Mouse (Mus musculus) natural killer cell, adult 2 months (primary cell): ENCODE measurements around the gene Vmn2r96.
A peak's percentile ranks its signal among the peaks of the same experiment; 100 is the strongest.
"Not testable (repeated sequence)": the region's sequence is repeated elsewhere in the genome, so short reads cannot be mapped to it uniquely, and the experiment has no call there.

Experiments
- DNase-seq, 2 experiments: peaks; one replicate each; pipeline ENCODE4 v3.0.0; 2022; ENCODE audit warnings: low spot score in 2 of 2

The Vmn2r96 gene

DNA sequence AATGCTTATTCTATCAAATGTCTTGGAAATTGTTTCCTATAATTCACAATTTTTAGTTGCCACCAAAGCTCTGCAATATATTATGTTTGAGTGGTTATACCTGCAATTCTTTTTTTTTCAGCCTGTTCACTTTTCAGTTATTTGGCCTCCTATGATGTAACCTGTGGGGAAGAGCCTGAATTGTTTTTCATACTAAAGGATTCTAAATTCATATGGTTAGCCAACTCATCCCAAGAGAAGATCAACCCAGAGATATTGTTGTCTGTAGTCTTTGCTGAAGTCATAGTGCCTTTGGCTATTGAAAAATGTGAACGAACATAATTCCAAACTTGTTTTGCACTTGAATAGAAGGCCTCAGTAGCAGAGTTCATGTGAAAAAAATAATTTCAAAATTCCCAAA is at the start of gene Vmn2r96:
Vmn2r96 (plus strand) TSS at position 301 of the 400 bp plus-strand sequence.
- not testable (repeated sequence) for DNase-seq

DNA sequence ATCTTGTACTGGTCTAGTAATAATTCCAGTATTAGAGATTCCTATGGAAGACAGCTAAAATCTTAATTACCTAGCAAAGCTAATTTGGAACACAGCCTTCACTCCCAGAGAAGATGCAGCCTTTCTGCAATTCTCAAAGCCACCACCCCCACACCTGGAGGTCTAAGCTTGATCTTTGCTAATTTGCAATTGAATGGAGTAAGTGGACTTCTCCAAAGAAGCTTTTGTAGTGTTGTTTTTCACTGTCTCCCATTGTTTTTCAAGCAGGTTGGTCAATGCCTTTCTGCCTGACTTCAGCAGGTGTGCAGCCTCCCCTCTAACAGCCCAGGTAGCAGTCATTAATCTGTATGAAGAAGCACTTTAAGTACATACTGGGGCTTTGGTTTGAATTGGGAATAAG is 49.6 kb upstream of the Vmn2r96 start:
- no peak for DNase-seq

DNA sequence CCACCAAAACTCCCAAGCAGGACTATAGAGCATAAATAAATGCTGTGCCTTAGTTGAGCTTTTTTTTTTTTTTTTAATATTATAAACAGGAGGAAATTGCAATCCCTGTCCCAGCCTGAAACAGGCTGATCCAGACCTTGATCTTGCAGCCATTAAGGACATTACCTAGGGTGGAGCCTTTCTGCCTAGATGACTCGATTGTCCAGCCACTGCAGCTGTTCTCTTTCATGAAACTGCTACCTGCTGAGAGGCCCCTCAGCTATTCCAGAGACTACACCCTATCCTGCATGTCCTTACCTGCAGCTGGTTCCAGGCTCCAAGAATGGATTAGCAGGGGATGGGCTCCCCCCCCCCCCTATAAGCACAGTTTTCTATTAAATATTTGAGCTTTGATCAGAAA is 49.0 kb upstream of the Vmn2r96 start:
- DNase-seq, result no peak

DNA sequence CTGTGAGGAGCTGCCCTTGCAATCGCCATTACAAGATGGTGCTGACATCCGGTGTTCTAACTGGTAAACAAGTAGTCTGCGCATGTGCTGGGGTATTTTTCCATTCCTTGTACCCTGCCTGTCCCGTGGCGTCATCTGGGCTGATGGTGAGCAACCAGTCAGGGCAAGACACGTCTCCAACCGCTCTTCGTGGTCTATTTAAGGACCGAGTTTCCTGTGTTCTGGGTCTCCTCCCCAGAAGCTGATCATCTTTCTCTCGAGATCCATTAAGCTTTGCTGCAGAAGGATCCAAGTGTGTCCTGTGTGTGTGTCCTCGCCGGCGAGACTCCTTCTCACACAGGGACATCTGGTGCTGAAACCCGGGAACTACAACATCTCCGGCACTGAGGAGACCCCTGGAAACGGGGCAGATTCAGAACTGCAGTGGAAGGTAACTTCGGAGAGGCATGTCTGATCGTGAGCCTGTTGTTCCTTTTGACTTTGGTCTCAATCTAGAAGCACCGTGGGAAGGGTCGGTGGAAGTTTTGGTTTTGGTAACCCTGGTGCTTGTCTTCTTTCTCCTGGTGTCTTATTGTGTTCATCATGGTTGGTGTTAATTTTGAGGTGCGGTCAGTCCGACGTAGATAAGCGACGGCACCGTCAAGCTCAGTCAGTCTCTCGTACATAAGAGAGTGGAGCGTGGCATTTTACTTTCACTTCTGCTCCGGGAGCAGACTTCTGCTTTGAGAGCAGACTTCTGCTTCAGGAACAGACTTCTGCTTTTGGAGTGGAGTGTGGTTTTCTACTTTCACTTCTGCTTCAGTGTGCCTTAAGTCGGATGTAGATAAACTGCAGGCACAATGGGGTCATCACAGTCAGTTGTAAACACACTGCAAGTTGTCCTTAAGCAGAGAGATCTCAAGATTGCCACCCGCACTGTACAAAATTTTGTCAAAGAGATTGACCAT is 14.5 kb upstream of the Vmn2r96 start:
- peak; percentile 53 to 55 for DNase-seq

DNA sequence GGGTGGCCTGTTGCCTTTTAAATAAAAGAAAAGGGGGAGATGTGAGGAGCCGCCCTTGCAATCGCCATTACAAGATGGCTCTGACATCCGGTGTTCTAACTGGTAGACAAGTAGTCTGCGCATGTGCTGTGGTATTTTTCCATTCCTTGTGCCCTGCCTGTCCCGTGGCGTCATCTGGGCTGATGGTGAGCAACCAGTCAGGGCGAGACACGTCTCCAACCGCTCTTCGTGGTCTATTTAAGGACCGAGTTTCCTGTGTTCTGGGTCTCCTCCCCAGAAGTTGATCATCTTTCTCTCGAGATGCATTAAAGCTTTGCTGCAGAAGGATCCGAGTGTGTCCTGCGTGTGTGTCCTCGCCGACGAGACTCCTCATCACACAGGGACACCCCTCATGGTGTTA is 6.8 kb upstream of the Vmn2r96 start:
- DNase-seq, result peak; percentile 3 to 14

DNA sequence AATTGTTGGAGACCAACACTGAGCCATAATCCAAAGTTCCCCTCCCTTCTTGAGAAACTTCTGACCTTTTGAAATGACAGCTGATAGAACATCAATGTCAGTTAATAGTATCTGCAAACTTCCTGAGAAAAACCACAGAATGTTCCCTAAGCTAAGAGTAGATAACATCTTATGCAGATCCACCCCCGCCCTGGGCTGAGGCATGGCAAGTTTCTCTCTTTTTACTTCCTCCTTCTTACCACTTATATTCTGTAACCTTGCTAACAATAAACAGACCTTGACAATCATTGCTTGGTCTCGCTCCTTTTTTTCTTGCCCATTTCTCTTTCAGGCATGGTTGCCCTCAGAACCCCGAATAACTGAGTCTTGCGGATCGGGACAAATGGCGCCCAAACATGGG is 42.2 kb downstream of the Vmn2r96 start:
- not testable (repeated sequence) for DNase-seq

DNA sequence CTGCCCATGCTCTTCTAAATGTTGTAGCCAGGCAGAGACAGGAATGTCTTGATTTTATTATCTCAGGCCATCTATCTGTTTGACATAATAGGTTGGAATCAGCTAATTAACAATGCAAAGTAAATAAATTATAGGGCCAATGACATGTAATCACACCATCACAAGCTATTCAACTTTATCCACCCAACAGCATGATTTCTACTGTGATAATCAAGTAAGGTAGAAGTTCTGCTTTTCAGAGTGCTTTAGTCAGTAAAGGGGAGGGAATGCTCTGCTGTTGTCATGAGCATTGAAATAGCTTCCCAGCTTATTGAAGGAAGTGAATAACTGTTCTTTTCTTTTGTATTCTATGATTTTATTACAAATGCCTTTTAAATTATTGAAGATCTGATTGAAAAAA is 53.6 kb downstream of the Vmn2r96 start:
- DNase-seq, result no peak
